Mouse (Mus musculus) heart, adult 18-20 months (tissue): ENCODE measurements around the gene Cyb561d2. TPM values are rescaled to one million over a fixed set of nuclear protein-coding genes. Genes with fewer than 3 reads are reported as not detected.

ENCODE experiments used
- DNase-seq, 2 experiments: peaks; one replicate each; pipeline ENCODE4 v3.0.0; 2021 to 2022; ENCODE audit warnings: mixed read lengths in 1 of 2
- total RNA-seq, 2 experiments: library from RNA; stranded (reverse); gene quantifications; 2 replicates each; pipeline ENCODE4 v1.2.3; 2021

The Cyb561d2 gene
- total RNA-seq, 2 experiments from 2014 or later, result 4.2 to 4.6 TPM

DNA sequence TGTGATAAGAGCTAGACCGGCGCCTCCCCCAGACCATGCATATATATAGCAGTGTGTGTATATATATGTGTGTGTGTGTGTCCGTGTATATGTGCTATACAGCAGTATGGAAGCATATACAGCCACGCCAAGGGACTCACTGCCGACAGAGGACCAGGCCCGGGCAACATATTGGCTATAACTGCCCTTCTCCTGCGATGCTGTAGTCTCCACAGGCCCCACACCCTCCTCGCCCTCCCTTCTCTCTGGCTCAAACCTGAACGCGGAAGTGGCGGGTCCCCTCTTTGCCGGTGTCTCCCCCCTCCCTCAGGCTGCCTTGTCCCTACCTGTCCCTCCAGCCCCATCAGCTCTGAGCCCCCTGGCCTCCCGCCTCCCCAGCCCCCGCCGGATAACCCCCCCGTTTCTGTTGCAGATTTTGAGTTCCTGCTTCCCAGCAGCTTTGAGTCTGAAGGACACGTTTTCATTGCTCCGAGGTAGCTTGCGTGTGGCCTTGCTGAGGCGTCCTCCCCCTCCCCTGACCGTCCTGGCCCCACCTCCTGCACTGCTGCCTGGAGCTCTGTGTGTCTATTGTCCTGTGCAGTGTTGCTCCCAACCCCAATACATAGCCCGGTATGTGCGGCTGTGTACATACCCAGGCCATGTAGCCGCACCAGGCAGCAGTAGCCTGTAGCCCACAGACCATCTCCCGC is 20.1 kb downstream of the Cyb561d2 start:
- no peak for DNase-seq

DNA sequence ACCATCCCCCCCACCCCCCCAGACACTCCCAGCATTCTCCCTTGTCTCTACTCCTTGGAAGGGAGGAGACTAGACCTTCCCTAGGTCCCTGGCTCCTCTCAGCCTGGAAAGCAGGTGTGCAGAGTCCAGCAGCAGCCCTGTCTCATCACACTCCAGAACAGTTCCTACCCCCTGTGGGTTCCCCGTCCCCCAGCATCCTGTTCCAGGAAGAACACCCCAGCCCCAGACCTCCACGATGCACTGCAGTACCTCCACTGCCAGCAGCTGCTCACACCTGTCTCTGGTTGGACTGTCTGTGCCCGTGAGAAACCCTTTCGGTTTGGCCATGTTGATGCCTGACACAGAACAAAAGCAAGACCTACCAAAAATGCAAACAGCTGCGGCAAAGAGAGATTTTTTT is 20.8 kb downstream of the Cyb561d2 start:
- DNase-seq, result no peak

DNA sequence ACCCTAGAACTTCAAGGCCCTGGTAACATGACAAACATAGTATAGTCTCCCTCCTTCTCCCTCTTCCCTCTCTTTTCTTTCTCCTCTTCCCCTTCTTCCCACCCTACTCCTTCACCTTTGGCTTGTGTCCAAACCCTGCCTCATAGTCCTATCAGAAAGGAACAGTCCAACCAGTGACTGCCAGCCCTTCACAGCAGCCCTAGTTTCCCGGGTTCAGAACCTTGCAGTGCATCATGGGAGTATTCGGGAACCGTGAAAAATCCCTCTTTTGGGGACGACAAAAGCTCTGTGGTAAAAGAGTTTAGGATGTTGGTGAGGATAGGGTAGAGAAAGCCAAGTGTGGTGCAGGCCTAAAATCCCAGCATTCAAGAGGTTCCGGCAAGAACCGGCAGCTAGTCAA is 21.7 kb downstream of the Cyb561d2 start:
- no peak for DNase-seq

DNA sequence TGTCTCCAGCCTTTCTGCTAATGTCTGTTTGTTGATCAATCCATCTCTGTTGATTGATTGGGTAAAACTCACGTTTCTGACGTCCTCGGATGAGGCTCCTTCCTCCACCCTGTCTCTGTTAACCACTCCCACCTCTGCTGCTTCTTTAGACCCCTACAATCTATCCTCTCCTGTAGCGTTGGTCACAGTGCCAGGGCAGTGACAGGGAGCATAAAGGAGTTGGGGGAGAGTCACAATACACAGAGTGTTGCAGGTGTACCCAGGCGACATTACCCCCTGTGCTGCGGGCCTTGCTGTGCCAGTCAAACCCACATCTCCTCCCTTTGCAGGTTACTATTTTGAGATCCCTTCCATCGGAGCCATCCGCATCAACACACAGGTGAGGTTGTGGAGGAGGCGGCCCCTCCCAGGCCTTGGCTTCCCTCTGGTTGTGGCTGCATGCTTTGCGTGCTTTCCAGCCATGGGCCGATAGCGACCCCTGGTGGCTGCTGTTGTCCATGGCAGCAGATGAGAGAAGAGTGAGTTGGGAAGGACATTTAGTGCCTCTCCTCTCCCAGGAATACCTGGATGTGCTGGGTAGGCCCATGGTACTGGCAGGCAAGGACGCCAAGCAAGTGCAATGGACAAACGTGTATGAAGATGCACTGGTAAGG is 27.6 kb downstream of the Cyb561d2 start:
- DNase-seq, result peak; percentile 69 to 89

DNA sequence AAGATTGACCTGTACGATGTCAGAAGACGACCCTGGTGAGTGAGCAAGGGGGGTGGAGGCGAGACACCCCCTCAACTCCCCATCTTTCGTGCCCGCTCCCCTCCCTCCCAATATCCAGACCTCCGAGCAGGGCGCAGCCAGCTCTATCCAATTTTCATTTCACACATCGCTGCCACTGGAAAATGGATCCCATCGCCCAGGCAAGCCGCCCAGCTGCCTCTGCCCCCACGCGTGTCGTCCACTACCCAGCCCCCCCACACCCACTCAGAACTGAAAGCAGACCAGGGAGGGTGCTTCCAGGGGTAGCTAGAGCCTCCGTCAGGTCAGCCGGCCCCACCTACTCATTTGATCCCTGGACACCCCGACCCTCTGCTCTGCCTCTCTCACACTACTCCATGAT is 29.7 kb downstream of the Cyb561d2 start:
- DNase-seq, result no peak

DNA sequence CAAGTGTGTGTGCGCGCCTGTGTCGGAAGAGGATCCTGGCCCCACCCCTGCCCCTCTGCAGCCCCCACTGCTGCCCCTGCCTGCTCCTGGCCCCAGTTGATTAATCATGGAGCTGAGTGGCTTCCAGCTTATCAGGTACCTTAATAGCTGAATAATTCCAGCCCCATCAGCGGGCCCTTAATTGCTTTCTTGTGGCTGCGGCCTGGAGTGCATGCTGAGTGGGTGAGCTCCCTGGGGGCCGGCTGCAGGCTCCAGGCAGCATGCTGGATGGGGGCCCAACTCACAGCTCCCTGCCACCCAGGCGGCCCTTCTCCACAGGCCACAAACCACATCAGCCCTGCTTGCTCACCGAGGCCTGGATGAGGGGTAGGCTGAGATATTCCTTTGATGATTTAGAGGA is 30.6 kb downstream of the Cyb561d2 start:
- DNase-seq, result no peak

DNA sequence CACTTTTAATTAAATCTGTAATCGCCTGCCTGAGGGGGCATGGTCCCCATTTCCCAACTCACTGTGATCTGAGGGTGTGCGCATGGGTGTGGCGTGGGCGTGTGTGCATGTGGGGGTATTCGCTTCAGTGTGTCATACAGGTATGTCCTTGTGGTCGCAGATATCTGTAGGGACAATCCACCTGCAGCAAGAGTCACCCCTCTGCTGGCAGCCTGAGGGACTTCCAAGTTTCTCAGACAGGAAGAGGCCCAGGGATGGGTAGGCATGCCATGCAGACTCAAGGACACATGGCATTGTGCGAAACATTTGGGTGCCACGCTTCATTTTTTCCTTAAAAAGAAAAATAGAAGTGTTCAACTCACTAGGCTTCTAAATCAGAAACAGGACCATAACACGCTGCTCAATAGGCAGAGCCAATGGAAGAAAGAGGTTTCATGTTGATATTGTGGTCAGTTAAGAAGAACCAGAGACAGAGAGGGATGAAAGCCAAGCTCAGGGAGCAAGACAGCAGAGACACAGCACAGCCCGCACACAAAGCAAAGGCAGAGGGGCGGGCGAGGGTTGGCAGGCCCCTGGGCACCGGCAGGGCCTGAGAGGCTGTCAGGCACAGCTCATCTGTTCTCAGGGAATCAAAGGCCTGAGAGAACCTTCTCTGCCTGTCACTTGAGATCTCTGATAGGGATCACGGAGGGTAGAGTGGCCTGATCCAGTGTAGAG is 31.5 kb downstream of the Cyb561d2 start:
- DNase-seq, result no peak

DNA sequence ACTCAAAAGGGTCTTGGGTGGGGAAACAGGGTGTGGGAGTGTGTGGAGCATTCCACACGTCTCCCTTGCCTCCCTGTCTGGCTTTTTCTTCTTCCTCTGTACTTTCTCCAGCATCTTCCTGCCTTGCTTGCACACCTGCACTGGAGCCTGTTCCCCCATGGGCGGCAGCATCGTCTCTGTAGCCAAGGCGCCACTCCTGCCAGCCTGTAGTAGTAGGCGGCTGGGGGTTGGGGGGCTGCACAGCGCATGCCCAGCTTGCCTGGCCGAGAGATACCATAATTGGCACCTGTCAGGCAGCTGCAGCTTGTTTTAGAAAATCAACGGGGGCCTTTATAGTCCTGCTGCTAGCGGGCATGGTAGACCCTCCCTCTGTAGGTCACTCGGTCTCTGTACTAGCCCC is 33.7 kb downstream of the Cyb561d2 start:
- DNase-seq, result no peak

DNA sequence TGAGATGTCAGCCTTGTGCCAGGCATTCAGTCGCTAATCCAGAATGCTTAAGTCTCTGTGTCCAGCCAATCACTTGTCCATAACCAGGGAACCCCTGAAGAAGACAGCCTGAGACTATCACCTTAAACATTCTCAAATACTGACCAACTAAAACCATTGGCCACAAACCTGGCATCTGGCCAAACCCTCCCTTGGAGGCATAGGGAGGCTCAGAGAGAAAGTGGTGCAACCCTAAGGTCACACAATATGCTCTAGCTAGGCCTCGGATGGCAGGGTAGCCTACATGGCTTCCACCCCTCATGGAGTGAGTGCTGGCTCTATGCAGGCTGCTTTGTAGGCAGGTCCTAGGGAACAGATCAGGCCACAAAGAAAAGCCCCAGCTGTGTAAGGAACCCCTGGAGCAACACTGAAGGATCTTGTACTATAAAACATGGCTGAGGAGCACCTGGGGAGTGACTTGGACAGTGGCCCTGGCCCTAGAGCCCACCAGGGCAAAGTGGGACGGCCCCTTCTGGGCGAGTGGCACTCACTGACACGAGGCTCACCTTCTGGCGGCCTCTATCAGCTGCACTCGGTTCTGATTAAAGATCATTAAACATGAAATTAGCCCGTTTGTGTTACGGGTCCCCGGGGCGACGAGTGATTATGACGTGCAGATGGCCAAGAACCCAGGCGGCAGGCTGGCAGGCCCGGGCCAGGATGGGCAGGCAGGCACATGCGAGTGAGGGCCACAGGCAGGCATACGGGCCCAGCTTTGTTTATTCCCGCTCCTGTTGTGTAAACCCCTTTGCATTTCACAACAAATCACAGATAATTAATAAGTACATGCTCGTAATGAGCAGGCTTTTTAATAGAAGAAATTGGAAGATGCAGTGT is 37.1 kb downstream of the Cyb561d2 start:
- no peak for DNase-seq

DNA sequence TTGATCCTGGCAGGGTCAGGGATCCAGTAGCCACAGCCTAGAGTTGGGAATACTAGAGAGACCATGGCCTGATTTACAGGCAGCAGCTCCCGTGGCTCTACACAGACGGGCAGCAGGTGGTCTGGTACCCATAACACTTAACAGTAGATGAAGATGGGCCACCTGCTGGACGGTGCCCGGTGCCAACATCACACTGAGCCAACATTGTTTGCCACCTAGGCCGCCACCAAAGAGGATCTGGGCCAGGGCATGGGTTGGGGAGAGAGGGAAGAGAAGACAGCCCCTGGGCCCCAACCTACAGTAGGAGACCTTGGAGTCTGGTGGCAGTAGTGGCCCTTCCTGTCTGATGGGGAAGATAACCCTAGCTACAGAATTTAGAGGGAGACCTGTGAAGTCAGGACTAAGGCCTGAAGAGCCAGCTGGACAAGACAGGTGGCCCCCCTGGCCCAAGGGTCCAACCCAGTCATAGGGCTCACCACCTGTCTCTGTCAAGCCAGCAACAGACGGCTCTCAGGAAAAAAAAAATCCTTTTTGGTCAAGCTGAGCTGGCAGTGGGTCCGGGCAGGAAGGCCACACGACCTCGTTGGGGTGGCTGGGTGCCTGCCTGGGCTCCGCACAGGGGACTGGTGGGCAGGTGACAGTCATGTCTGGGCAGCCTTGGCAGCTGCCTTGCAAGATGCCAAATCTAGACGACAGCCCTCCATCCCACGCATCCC is 39.7 kb downstream of the Cyb561d2 start:
- DNase-seq, result no peak

DNA sequence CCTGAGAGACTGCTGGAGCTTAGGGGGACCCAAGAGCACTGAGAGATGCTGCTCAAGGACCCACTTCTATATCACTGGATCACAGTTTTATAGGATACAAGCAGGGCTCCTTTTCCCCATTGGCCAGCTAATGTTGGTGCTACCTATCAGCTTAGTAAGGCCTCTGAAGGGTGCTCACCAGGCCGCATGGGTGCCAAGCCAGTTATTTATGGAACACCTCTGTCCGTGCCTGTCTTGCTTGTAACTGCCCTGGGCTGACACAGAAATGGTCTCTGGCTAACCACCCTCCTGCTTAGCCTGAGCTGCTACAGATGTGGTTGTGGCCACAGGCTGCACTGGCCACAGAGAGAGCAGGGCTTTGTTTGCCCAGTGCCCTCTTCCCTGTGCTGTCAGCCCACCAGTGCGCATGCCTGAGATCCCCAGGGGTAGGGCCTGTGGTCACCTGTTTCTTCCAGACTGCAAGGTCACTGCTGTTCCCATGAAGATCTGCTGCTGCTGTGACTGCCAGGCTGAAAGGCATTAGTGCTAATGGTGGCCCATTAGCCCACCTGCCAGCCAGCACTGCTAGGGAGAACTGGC is 41.2 kb downstream of the Cyb561d2 start:
- peak; percentile 17 to 33 for DNase-seq

DNA sequence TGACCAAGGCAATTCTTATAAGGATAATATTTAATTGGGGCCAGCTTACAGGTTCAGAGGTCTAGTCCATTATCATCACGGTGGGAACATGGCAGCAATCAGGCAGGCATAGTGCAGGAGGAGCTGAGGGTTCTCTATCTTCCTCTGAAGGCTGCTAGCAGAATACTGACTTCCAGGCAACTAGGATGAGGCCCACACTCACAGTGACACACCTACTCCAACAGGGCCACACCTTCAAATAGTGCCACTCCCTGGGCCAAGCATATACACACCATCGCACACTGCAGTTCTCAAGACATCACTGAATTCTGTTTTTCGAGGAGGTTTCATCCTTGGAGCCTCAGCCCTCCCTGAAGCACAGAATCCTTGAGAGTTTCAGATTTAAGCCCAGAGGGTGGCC is 45.6 kb downstream of the Cyb561d2 start:
- no peak for DNase-seq

DNA sequence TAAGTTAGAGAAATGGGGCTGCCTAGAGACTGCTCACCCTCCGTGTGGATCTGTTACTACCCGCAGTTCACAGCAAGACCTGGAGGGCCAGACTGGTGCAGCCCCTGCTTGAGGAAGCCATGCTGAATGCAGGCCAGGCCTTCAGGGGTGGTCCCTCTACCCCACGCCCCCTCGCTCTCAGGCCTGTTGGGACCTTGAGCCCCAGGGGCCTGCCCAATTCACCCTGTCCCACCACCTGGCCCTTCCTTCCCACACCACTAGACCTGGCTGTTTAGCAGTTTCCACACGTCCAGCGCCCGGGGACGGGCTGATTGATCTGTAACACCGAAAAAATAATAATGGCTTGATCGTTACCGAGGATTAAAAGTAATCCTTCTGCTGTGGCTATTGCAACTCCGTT is 47.8 kb downstream of the Cyb561d2 start:
- no peak for DNase-seq

DNA sequence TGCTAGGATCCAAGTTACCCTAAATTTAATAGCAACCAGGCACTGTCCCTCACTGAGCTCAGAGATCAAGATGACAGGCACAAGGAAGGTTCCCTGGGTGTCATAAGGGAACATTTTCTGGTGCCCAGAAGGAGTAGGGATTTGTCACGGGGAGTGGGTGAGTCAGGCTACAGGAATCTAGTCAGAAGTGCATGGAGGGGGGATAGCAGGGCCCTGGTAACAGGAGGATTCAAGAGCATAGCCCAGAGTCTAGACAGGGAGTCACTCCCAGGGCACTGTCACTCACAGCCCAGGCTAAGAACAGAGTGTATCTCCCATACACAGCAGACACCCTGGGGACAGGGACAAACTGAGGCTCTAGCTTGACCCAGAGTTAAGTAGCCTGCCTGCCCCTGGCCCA is 48.5 kb downstream of the Cyb561d2 start:
- no peak for DNase-seq

DNA sequence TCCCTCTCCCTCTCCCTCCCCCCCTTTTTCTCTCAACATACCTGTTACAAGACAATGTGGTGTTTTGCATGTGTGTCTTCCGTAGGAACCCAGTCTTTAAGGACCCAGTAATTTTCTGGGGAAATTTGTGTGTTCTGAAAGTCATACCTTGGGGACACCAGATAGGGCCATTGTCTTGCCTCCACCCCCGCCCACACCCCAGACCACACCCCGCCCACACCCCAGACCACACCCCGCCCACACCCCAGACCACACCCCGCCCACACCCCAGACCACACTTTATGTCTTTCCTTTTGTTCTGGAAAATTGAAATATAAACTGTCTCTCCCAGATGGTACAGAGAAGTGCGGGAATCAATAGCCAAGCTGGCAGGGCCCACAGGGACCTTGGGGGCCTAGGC is 51.4 kb downstream of the Cyb561d2 start:
- no peak for DNase-seq

DNA sequence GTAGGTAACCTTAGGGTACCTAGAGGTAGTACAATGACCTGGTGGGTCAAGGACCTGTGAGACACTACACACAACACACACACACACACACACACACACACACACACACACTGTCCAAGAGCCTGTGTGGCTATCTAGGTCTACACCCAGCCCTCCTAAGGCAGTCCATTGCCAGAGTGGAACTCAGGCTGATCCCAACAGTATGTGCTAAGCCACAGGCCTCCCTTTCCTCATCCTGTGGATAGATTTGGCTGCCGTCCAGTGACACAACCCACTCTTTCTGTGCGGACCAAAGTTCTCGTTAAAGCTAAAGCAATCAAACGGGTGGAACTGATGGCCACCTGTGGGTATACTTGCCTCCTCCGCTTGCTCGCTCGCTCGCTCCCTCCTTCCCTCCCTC is 51.8 kb downstream of the Cyb561d2 start:
- DNase-seq, result no peak

Other genes with a start within 250 kb of the Cyb561d2 start
- gene Cish, start 246.2 kb downstream of the Cyb561d2 start, total RNA-seq, result 100 to 1,000 TPM; 120 to 131 TPM
- 10 to 100 TPM; 20.4 to 22.7 TPM for gene Hemk1, start 203.8 kb downstream of the Cyb561d2 start, total RNA-seq
- 1 to 10 TPM; 3.5 to 5.3 TPM for gene 6430571L13Rik, start 201.6 kb downstream of the Cyb561d2 start, total RNA-seq
- 10 to 100 TPM; 14.8 TPM for gene Cacna2d2, start 142.6 kb downstream of the Cyb561d2 start, total RNA-seq
- gene Tmem115, start 8.2 kb downstream of the Cyb561d2 start, total RNA-seq, result 10 to 100 TPM; 22.2 to 22.3 TPM
- gene Nprl2, start within 50 bp of the Cyb561d2 start, total RNA-seq, result 10 to 100 TPM; 20.4 to 21.0 TPM
- under 1 TPM in 1 of 2 experiments, not detected in 1; 0.62 TPM for gene Zmynd10, start 5.1 kb upstream of the Cyb561d2 start, total RNA-seq
- gene Rassf1, start 9.4 kb upstream of the Cyb561d2 start, total RNA-seq, result 10 to 100 TPM; 15.1 TPM
- gene Tusc2, start 21.1 kb upstream of the Cyb561d2 start, total RNA-seq, result 10 to 100 TPM; 38.3 to 40.9 TPM
- 10 to 100 TPM; 31.4 to 40.0 TPM for gene Hyal2, start 25.8 kb upstream of the Cyb561d2 start, total RNA-seq
- 1 to 10 TPM; 3.4 to 5.1 TPM for gene Hyal1, start 34.7 kb upstream of the Cyb561d2 start, total RNA-seq
- gene Naa80, start 36.7 kb upstream of the Cyb561d2 start, total RNA-seq, result 10 to 100 TPM; 16.1 to 20.1 TPM
- gene Hyal3, start 38.6 kb upstream of the Cyb561d2 start, total RNA-seq, result under 1 TPM; 0.28 to 0.37 TPM
- gene Ifrd2, start 45.4 kb upstream of the Cyb561d2 start, total RNA-seq, result 10 to 100 TPM; 48.5 to 48.8 TPM
- 10 to 100 TPM; 20.4 to 22.9 TPM for gene Sema3b, start 67.0 kb upstream of the Cyb561d2 start, total RNA-seq
- gene Gnai2, start 93.2 kb upstream of the Cyb561d2 start, total RNA-seq, result 100 to 1,000 TPM; 241 to 253 TPM
- 10 to 100 TPM; 48.3 to 61.0 TPM for gene Slc38a3, start 127.3 kb upstream of the Cyb561d2 start, total RNA-seq
- gene Gnat1, start 137.5 kb upstream of the Cyb561d2 start, total RNA-seq, result not detected
- gene Sema3f, start 168.3 kb upstream of the Cyb561d2 start, total RNA-seq, result 10 to 100 TPM; 14.7 to 16.5 TPM
- 10 to 100 TPM; 48.6 to 57.9 TPM for gene Rbm5, start 228.8 kb upstream of the Cyb561d2 start, total RNA-seq